Mouse (Mus musculus): ENCODE data around the gene Bcl2l12. TPM values are rescaled to one million over a fixed set of nuclear protein-coding genes. Genes with fewer than 3 reads are reported as not detected.
A peak's percentile ranks its signal among the peaks of the same experiment; 100 is the strongest.
"Not testable (repeated sequence)": the region's sequence is repeated elsewhere in the genome, so short reads cannot be mapped to it uniquely, and the experiment has no call there.

Gene Bcl2l12
- polyA plus RNA-seq, 1 experiment from 2014 or later = 83.2 TPM

DNA sequence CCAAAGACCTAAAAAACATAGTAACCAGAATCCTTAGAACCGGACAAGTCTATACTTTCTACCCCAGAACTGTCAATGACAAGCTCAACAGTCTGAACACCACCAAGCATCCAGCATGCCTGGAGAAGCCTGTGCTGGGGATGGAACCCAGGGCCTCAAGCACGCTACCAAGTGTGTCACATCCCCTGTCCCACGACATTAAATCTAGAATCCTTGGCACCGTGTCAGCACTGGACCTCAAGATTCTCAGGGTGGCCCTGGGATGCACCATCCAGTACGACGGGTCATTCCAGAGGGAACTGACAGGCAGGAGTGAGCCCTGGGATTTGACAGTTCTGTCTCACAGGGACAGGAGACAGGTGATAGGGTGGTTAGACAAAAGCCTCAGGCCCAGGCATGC is 31.5 kb upstream of the Bcl2l12 start:
- Histone ChIP-seq H3K9ac (no peak overlapping the region), H3K4me2 (no peak overlapping the region), H3K27ac (no peak overlapping the region), H3K9me3 (no peaks in the 10 kb centered on the region), H3K4me1 (peaks cover under 1% of the 10 kb centered on the region; the same call in 1 of the 2 replicates), H3K36me3 (peaks cover 85% of the 10 kb centered on the region), H3K27me3 (no peaks in the 10 kb centered on the region), H3K4me3 (no peak overlapping the region)
- 91% methylated on average over 6 of the region's 6 CpGs for WGBS
- ATAC-seq (ENCODE audit: insufficient number of reproducible peaks, insufficient read depth, low FRiP score, low TSS enrichment, low read depth) = no peak

DNA sequence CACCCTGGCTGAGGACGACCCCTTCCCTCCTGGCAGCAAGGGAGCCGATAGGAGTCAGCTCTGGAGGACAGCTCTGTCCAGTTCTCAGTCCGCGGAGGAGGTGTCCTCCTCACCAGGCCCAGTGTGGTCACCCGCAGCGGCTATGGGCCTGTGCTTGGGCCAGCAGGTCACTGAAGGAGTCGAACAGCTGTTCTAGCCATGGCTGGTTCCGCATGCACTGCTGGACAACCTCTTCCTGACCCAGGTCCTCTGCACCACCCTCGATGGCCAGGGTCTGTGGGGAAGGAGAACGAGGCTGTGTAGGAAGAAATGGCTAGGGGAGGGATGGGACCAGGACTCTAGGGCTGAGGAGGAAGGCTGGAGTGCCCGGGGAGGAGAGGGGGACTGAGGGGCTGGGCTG is 29.8 kb upstream of the Bcl2l12 start:
- Histone ChIP-seq H3K4me3 (peak overlapping the region; percentile 2; the same call in 1 of the 2 replicates), H3K4me2 (no peak overlapping the region), H3K4me1 (peaks cover 3% of the 10 kb centered on the region; the same call in 1 of the 2 replicates), H3K36me3 (peaks cover 69% of the 10 kb centered on the region), H3K9ac (no peak overlapping the region), H3K27me3 (no peaks in the 10 kb centered on the region), H3K27ac (no peak overlapping the region), H3K9me3 (no peaks in the 10 kb centered on the region)
- 93% methylated on average over 11 of the region's 11 CpGs for WGBS
- no peak for ATAC-seq (ENCODE audit: insufficient number of reproducible peaks, insufficient read depth, low FRiP score, low TSS enrichment, low read depth)

DNA sequence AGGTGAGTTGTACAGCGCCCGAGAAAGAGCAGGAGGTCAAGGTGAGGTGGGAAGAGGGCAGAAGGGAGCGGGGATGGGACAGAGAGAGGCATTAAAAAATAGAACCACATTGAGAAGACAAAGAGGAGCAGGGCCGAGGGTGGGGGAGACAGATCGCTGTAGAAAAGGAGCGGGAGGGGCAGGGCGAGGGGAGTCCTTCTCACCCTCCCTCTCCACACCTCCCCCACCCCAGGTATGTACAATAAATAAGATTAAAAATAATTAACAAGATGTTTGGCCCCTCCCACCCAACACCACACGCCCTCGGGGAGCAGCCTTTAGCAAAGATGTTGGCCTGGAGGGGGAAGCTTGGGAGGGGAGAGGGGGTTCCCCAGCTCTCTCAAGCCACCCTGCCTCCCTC is 29.2 kb upstream of the Bcl2l12 start:
- Histone ChIP-seq H3K4me1 (peaks cover 3% of the 10 kb centered on the region; the same call in 1 of the 2 replicates), H3K27me3 (no peaks in the 10 kb centered on the region), H3K9me3 (no peaks in the 10 kb centered on the region), H3K27ac (no peak overlapping the region), H3K9ac (no peak overlapping the region), H3K4me3 (no peak overlapping the region), H3K36me3 (peaks cover 63% of the 10 kb centered on the region), H3K4me2 (no peak overlapping the region)
- 89% methylated on average over 9 of the region's 9 CpGs for WGBS
- no peak for ATAC-seq (ENCODE audit: insufficient number of reproducible peaks, insufficient read depth, low FRiP score, low TSS enrichment, low read depth)

DNA sequence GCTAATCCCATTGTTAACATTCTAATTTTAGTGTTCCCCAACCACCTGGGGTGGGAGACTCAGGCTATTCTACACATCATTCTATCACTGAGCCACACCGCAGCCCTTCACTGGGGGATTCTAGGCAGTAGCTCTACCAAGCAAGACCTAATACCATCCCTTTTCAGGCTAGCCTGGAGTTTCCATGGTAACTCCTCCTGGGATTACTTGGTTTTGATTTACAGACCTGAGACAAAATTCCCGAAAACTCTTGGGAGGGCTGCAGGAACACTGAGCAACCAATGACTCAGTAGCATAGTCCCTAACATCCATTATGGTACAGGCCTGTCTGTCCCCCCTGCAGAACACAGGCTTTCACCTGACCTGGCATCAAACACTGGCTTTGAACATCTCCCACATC is 27.7 kb upstream of the Bcl2l12 start:
- Histone ChIP-seq H3K9me3 (no peaks in the 10 kb centered on the region), H3K4me1 (peaks cover 3% of the 10 kb centered on the region; the same call in 1 of the 2 replicates), H3K4me2 (no peak overlapping the region), H3K4me3 (no peak overlapping the region), H3K9ac (no peak overlapping the region), H3K27ac (peak overlapping the region; percentile 33; the same call in 1 of the 2 replicates), H3K36me3 (peaks cover 48% of the 10 kb centered on the region), H3K27me3 (no peaks in the 10 kb centered on the region)
- WGBS = 71% methylated on average over 2 of the region's 2 CpGs
- no peak for ATAC-seq (ENCODE audit: insufficient number of reproducible peaks, insufficient read depth, low FRiP score, low TSS enrichment, low read depth)

DNA sequence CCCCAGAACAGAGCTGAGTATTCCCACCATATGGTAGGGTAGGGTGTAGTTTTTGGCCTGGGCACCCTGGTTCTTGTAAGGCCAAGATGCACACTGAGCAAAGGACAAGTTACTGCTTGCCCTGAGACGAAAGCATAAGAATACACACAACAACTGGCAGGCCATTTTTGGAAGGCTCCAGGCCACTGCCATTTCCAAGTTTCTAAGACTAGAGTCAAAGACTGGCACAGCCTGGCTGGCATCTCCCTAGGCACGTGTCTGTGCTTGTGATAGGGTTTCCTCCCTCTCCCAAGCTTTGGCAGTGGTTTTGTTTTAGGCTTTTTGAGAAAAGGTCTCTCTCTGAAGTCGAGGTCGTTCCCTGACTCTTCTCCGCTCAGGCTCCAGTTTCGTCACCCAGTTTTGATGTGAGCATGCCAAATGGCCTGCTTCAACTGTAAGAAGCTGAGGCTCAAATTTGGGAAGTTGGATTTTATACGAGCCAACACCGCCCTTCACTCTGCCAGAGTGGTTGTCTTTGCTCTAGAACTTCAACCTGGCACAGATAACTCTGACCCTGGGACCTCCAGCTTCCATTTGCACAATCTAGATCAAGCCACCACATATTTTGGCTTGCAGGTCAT is 27.2 kb upstream of the Bcl2l12 start:
- Histone ChIP-seq H3K36me3 (peaks cover 42% of the 10 kb centered on the region), H3K9me3 (no peaks in the 10 kb centered on the region), H3K9ac (no peak overlapping the region), H3K4me3 (no peak overlapping the region), H3K27me3 (no peaks in the 10 kb centered on the region), H3K4me2 (no peak overlapping the region), H3K27ac (peak overlapping the region; percentile 29; the same call in 1 of the 2 replicates), H3K4me1 (peaks cover 3% of the 10 kb centered on the region; the same call in 1 of the 2 replicates)
- WGBS = 74% methylated on average over 8 of the region's 8 CpGs
- no peak for ATAC-seq (ENCODE audit: insufficient number of reproducible peaks, insufficient read depth, low FRiP score, low TSS enrichment, low read depth)

DNA sequence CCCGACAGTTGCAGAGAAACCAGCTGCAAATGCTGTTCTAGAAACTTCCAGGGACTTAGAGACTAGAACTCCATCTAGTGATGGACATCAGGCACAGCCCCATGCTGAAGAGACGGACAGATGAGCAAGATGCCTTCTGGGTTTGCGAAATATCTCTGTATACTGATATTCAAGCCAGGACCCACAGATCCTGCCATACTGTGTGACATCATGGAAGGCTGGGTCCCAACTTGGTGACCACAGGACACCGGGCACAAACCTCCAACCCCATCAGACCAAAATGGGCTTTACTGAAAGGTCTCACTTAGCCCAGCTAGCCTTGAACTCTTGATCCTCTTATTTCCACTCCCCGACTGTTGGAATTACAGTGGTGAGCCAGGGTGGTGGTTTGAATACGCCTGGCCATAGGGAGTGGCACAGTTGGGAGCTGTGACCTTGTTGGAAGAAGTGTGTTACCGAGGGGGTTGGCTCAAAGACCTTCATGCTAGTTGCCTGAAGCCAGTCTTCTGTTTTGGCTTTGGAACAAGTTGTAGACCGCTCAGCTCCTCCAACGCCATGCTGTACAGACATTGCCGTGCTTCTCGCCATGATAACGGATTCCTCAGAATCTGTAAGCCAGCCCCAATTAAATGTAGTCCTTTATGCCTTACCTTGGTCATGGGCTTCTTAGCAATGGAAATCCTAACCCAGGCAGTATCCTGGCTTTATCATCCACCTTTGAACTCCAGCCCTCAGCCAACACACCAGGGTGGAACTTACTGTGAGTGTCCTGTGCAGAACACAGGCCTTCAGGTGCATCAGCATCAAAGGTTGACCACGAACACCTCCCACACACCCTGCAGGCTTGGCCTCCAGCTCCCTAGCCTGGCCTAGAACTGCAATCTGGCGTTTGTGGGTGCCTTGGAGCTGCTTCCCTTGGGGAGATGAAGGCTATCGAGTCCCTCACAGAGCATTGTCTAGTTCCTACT is 26.1 kb upstream of the Bcl2l12 start:
- WGBS = 83% methylated on average over 15 of the region's 15 CpGs
- Histone ChIP-seq H3K27me3 (no peaks in the 10 kb centered on the region), H3K36me3 (peaks cover 31% of the 10 kb centered on the region), H3K27ac (no peak overlapping the region), H3K9me3 (no peaks in the 10 kb centered on the region), H3K4me1 (peaks cover 3% of the 10 kb centered on the region; the same call in 1 of the 2 replicates), H3K4me2 (no peak overlapping the region), H3K4me3 (no peak overlapping the region), H3K9ac (0 out of 2 replicates have a peak overlapping the region, but pooled peaks have one; percentile 21)
- no peak for ATAC-seq (ENCODE audit: insufficient number of reproducible peaks, insufficient read depth, low FRiP score, low TSS enrichment, low read depth)

DNA sequence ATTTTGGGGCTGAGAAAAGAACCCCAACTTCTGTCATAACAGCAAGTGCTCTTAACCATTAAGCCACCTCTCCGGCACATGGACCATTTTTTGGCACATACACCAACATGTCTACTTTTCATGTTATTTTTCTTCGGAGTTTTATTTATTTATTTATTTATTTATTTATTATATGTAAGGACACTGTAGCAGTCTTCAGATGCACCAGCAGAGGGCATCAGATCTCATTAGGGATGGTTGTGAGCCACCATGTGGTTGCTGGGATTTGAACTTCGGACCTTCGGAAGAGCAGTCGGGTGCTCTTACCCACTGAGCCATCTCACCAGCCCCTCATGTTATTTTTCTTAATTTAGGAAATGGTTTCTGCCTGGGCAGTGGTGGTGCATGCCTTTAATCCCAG is 25.2 kb upstream of the Bcl2l12 start:
- not testable (repeated sequence) for H3K9me3 ChIP-seq; H3K27ac ChIP-seq; H3K4me3 ChIP-seq; ATAC-seq (ENCODE audit: insufficient number of reproducible peaks, insufficient read depth, low FRiP score, low TSS enrichment, low read depth); H3K9ac ChIP-seq; H3K4me1 ChIP-seq; H3K27me3 ChIP-seq; H3K4me2 ChIP-seq
- WGBS = 84% methylated on average over 5 of the region's 5 CpGs
- H3K36me3 ChIP-seq = peaks cover 22% of the 10 kb centered on the region

DNA sequence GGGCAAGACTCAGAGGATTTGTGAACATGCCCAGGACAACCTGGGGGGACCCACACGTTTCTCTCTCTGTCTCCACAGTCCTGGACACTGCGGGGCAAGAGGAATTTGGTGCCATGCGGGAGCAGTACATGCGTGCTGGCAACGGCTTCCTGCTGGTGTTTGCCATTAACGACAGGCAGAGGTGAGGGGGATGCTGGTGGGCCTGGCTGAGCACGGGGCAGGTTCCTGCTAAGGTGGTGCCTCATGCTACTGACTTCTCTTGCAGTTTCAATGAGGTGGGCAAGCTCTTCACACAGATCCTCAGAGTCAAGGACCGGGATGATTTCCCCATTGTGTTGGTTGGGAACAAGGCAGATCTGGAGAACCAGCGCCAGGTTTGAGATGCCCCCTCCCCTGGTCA is 21.7 kb upstream of the Bcl2l12 start:
- Histone ChIP-seq H3K27me3 (no peaks in the 10 kb centered on the region), H3K4me1 (peaks cover 20% of the 10 kb centered on the region), H3K4me3 (no peak overlapping the region), H3K36me3 (no peaks in the 10 kb centered on the region), H3K4me2 (no peak overlapping the region), H3K27ac (no peak overlapping the region), H3K9ac (no peak overlapping the region), H3K9me3 (no peaks in the 10 kb centered on the region)
- WGBS = 68% methylated on average over 9 of the region's 9 CpGs
- no peak for ATAC-seq (ENCODE audit: insufficient number of reproducible peaks, insufficient read depth, low FRiP score, low TSS enrichment, low read depth)

DNA sequence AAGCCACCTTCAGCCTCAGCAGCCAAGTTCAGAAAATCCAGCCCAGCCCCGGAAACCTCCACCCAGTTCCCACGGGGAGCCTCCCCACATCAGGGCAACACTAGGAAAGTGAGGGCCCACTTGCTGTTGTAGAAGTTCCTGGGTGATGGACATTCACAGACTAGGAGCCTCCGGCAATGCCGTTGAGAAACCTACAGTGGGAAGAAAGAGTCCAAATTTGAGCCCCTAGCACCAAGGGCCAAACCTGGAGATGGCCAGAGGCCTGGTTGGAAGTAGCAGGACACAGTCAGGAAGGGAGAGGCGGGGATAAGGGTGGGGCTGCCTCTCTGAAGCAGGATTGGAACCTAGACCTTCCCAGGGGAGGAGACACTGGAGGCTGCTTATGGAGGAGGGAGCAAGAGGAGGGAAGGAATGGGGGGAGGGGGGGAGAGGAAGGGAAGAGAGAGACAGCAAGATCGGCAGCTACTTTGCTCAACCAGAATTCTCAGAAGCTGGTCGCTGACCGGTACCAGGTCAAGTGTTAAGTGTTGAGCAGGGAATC is 20.6 kb upstream of the Bcl2l12 start:
- Histone ChIP-seq H3K27ac (peak overlapping the region; percentile 28; the same call in 1 of the 2 replicates), H3K9me3 (no peaks in the 10 kb centered on the region), H3K4me1 (peaks cover 26% of the 10 kb centered on the region), H3K36me3 (no peaks in the 10 kb centered on the region), H3K27me3 (no peaks in the 10 kb centered on the region), H3K4me3 (0 out of 2 replicates have a peak overlapping the region, but pooled peaks have one; percentile 90), H3K9ac (0 out of 2 replicates have a peak overlapping the region, but pooled peaks have one; percentile 44), H3K4me2 (peak overlapping the region; percentile 90)
- WGBS = 32% methylated on average over 8 of the region's 8 CpGs
- ATAC-seq (ENCODE audit: insufficient number of reproducible peaks, insufficient read depth, low FRiP score, low TSS enrichment, low read depth) = no peak

DNA sequence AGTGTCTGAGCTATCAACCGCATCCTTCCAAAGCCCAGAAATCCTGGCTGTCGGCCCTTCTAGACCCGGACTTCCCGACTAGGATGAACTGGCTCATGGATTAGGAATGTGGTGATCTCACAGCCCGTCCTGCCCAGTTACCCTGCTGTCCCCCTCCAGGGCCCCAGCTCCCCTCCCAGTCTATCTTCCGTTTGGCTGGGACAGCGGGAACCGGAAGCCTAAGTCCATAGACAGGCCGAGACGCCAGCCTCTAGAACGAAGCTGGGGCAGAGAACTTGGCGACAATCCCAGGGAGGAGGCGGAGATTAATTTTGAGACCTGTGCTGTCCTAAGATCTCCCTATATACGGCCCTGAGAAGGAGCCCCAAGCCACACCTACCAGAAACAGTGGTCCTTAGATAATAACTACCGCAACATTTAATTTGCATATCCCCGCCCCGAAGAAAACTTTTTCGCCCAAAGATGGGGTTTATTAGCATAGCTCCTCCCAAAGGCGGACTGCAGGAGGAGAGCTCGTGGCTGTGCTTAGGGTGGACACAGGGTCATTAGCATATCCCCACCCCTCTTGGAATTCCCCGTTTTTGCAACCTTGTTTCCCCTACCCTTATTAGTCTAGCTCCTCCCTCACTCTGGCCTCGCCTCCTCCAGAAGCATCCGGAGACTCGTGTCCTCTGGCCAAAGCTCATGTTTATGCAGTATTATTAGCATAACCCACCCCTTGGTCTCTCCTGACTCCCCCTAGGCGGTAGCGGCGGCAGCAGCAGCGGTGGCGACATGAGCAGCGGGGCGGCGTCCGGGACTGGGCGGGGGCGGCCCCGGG is 18.9 kb upstream of the Bcl2l12 start, which contains the start of gene Rras:
TSS of gene Rras (plus strand) at position 720 of the 820 bp plus-strand sequence.
- Histone ChIP-seq H3K4me1 (peaks cover 29% of the 10 kb centered on the region), H3K36me3 (peaks cover 16% of the 10 kb centered on the region), H3K27me3 (no peaks in the 10 kb centered on the region), H3K27ac (peak within 1 kb of the TSS; percentile 95), H3K4me3 (peak within 1 kb of the TSS; percentile 90), H3K9ac (peak within 1 kb of the TSS; percentile 75), H3K9me3 (no peaks in the 10 kb centered on the region), H3K4me2 (peak within 1 kb of the TSS; percentile 90)
- peak; percentile 88 for ATAC-seq (ENCODE audit: insufficient number of reproducible peaks, insufficient read depth, low FRiP score, low TSS enrichment, low read depth)
- WGBS = under 1% methylated on average over 36 of the region's 36 CpGs

DNA sequence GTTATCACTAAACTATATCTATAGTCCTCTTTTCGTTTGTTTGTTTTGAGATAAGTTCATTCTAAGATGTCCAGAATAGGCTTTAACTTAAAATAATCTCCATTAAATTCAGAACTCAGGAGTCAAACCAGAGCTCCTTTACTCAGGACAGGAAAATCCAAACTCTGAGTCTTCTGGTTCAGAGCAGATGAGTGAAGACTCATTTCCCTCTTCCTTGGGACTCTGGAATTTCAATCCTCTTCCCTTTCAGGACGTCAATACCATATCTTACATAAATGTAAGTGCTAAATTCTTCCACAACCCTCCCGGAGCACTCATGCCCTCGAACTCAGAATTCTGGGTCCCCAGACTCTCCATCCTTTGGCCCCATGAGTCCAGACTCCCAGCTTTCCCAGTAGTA is 18.2 kb upstream of the Bcl2l12 start:
- Histone ChIP-seq H3K9me3 (no peaks in the 10 kb centered on the region), H3K9ac (peak overlapping the region; percentile 62), H3K4me1 (peaks cover 29% of the 10 kb centered on the region), H3K27ac (peak overlapping the region; percentile 95), H3K27me3 (no peaks in the 10 kb centered on the region), H3K4me2 (peak overlapping the region; percentile 90), H3K36me3 (peaks cover 23% of the 10 kb centered on the region), H3K4me3 (peak overlapping the region; percentile 90)
- no peak for ATAC-seq (ENCODE audit: insufficient number of reproducible peaks, insufficient read depth, low FRiP score, low TSS enrichment, low read depth)
- under 1% methylated on average over 4 of the region's 4 CpGs for WGBS

All from embryonic facial prominence, embryonic 13.5 days (tissue).